10 mouse cellular contexts compared by ENCODE assay signal in the genomic region with DNA sequence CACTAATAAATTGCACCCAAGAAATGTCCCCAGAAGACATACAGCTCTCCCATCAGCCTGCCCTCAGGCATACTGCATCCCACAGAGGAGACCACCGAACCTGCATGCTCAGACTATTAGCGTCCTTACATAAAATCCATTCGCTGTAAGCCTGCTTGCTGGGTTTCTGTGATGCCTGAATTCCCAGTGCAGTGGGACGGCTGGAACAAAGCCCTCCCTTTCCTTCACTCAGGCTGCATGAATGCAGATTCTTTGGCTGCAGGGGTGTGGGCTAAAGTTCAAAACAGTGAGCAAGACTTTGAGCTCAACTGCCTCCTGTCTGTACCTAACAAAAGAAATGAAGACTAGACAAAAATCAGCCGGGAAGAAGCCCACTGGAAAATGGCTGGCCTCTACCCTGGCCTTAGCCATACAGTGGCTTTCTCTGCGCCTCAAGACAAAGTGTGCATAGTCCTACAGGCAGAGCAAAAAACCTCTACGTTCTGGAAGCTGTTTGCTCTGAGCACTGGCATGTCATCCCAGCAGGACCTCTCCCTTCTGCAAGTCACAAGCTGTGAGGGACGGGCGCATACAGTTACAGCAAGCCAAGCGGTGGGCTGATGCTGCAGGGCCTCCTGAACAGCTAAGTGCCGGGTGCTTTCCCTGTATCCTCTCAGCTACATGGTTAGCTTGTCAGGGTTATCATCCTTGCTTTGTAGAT.
A peak's percentile ranks its signal among the peaks of the same experiment; 100 is the strongest.
DNase-seq lines count a peak whose midpoint lies in the region; ATAC-seq and TF ChIP-seq lines count a peak whose summit lies in the region.
"Had no signal": no experiment of that assay in that cellular context is flagged by ENCODE, and none has a peak within 500 bp of the region (broad histone marks: within the 10 kb centered on the region; RNA-seq: fewer than 3 reads in every experiment).

No protein-coding gene starts in this region.

- no peaks in the 10 kb centered on the region for H3K9me3 ChIP-seq in forebrain, embryonic 12.5 days
- no peaks in the 10 kb centered on the region for H3K9me3 ChIP-seq in kidney, embryonic 15.5 days (replicated peaks)
- H3K9me3 ChIP-seq in neural tube, embryonic 13.5 days: no peaks in the 10 kb centered on the region

- H3K4me3 ChIP-seq in left cerebral cortex, adult 2 months: no peak overlapping the region
- H3K4me3 ChIP-seq in forebrain, embryonic 12.5 days (replicated peaks): no peak overlapping the region
- no peak overlapping the region for H3K4me3 ChIP-seq in kidney, embryonic 15.5 days (replicated peaks)
- no peak overlapping the region for H3K4me3 ChIP-seq in neural tube, embryonic 13.5 days

- TF ChIP-seq CTCF in left cerebral cortex, adult 2 months (IDR thresholded peaks at IDR 0.05): no peak

- H3K4me2 ChIP-seq in forebrain, embryonic 12.5 days: peak overlapping the region; percentile 10; the same call in 1 of the 2 replicates
- H3K4me2 ChIP-seq in kidney, embryonic 15.5 days: no peak overlapping the region
- H3K4me2 ChIP-seq in neural tube, embryonic 13.5 days: no peak overlapping the region

- H3K27me3 ChIP-seq in forebrain, embryonic 12.5 days: no peaks in the 10 kb centered on the region
- H3K27me3 ChIP-seq in kidney, embryonic 15.5 days: no peaks in the 10 kb centered on the region
- no peaks in the 10 kb centered on the region for H3K27me3 ChIP-seq in neural tube, embryonic 13.5 days

- no peak for DNase-seq in left cerebral cortex, adult 2 months (ENCODE audit: extremely low spot score in 1 of 2, low spot score in 2 of 2)
- no peak for DNase-seq in left cerebral cortex, adult 18-20 months (ENCODE audit: low spot score in 2 of 2)
- DNase-seq in lung, postnatal 4 days: no peak
- no peak for DNase-seq in right cerebral cortex, adult 2 months (ENCODE audit: low spot score in 2 of 2)
- DNase-seq in c-Kit-positive CD71-positive TER-119-positive erythroid progenitor cells, embryonic 14.5 days (ENCODE audit: low spot score): no peak
- DNase-seq: gastrocnemius, postnatal 25 days; liver, postnatal 0 days had no signal

- peaks cover 41% of the 10 kb centered on the region for H3K4me1 ChIP-seq in forebrain, embryonic 12.5 days
- no peaks in the 10 kb centered on the region for H3K4me1 ChIP-seq in kidney, embryonic 15.5 days
- peaks cover 26% of the 10 kb centered on the region for H3K4me1 ChIP-seq in neural tube, embryonic 13.5 days (replicated peaks)

- 0 out of 2 replicates have a peak, but pooled peaks cover 5% of the 10 kb centered on the region for H3K36me3 ChIP-seq in forebrain, embryonic 12.5 days (replicated peaks)
- no peaks in the 10 kb centered on the region for H3K36me3 ChIP-seq in kidney, embryonic 15.5 days
- H3K36me3 ChIP-seq in neural tube, embryonic 13.5 days: no peaks in the 10 kb centered on the region

- H3K9ac ChIP-seq in forebrain, embryonic 12.5 days: no peak overlapping the region
- H3K9ac ChIP-seq in kidney, embryonic 15.5 days: no peak overlapping the region
- peak overlapping the region; percentile 43; the same call in 1 of the 2 replicates for H3K9ac ChIP-seq in neural tube, embryonic 13.5 days
- H3K9ac ChIP-seq: liver, postnatal 0 days had no signal

- peak; percentile 64 for ATAC-seq in forebrain, embryonic 12.5 days (ENCODE audit: low FRiP score)
- 0 out of 2 replicates have a peak, but pooled peaks have one; percentile 6 for ATAC-seq in kidney, embryonic 15.5 days (replicated peaks; ENCODE audit: low FRiP score)
- ATAC-seq in neural tube, embryonic 13.5 days (ENCODE audit: low read depth): peak; percentile 45; the same call in 1 of the 2 replicates
- ATAC-seq: liver, postnatal 0 days had no signal

- intact Hi-C loops in left cerebral cortex, adult 2 months (cut with DNase I): no loop called here

- WGBS in forebrain, embryonic 12.5 days: 11% methylated on average over 11 of the region's 11 CpGs
- whole genome bisulfite sequencing in kidney, embryonic 15.5 days: 63% methylated on average over 11 of the region's 11 CpGs
- 14% methylated on average over 11 of the region's 11 CpGs for WGBS in neural tube, embryonic 13.5 days

- peak overlapping the region; percentile 40; the same call in 1 of the 2 replicates for H3K27ac ChIP-seq in left cerebral cortex, adult 2 months
- peak overlapping the region; percentile 70 for H3K27ac ChIP-seq in forebrain, embryonic 12.5 days
- no peak overlapping the region for H3K27ac ChIP-seq in kidney, embryonic 15.5 days
- H3K27ac ChIP-seq in neural tube, embryonic 13.5 days (replicated peaks): peak overlapping the region; percentile 59

Comparison
In these comparisons a context has a peak if more than half of its experiments do, and no peak if none do; other contexts are left out.
1. ATAC-seq: peak in every context shown above with its lines; median percentile 64 in forebrain, embryonic 12.5 days; 45 in neural tube, embryonic 13.5 days; 6 in kidney, embryonic 15.5 days.